ENCODE assay signal across 7 mouse cellular contexts in genomic region chr17:24638840-24639239, GRCm38 (mm10). TPM values are rescaled to one million over a fixed set of nuclear protein-coding genes. Genes with fewer than 3 reads are reported as not detected.
DNase-seq lines count a peak whose midpoint lies in the region; ATAC-seq and TF ChIP-seq lines count a peak whose summit lies in the region.

No protein-coding gene starts in this region.

- H3K4me1 ChIP-seq in embryonic facial prominence, embryonic 11.5 days (ENCODE audit: control insufficient read depth, insufficient read depth, low read length): peaks cover 8% of the 10 kb centered on the region
- H3K4me1 ChIP-seq in heart, embryonic 10.5 days: peaks cover 56% of the 10 kb centered on the region
- 0 out of 2 replicates have a peak, but pooled peaks cover 6% of the 10 kb centered on the region for H3K4me1 ChIP-seq in kidney, adult 2 months (ENCODE audit: control insufficient read depth, insufficient read depth, low read length)

- 47% methylated on average over 9 of the region's 9 CpGs for WGBS in embryonic facial prominence, embryonic 11.5 days
- WGBS in heart, embryonic 10.5 days: 62% methylated on average over 9 of the region's 9 CpGs
- WGBS in kidney, adult 2 months: 57% methylated on average over 9 of the region's 9 CpGs

- no peak for DNase-seq in embryonic facial prominence, embryonic 11.5 days (ENCODE audit: low spot score)
- no peak for DNase-seq in heart, embryonic 10.5 days (ENCODE audit: low spot score)
- peak; percentile 69 for DNase-seq in kidney, adult 2 months
- peak; percentile 77 for DNase-seq in lung, postnatal 36 days
- no peak for DNase-seq in embryo, embryonic 10 days (ENCODE audit: low spot score)
- no peak for DNase-seq in right cerebral cortex, adult 2 months (ENCODE audit: low spot score in 2 of 2)

- no peak for TF ChIP-seq POLR2A in kidney, adult 2 months (IDR thresholded peaks at IDR 0.05; ENCODE audit: low read depth, low read length)

- H3K36me3 ChIP-seq in embryonic facial prominence, embryonic 11.5 days (replicated peaks; ENCODE audit: control insufficient read depth, insufficient read depth, low read depth, low read length): no peaks in the 10 kb centered on the region
- peaks cover 33% of the 10 kb centered on the region for H3K36me3 ChIP-seq in heart, embryonic 10.5 days
- no peaks in the 10 kb centered on the region for H3K36me3 ChIP-seq in kidney, adult 2 months (ENCODE audit: control insufficient read depth, insufficient read depth, low read length)

- H3K4me2 ChIP-seq in embryonic facial prominence, embryonic 11.5 days (ENCODE audit: low read depth, low read length): no peak overlapping the region

- no peaks in the 10 kb centered on the region for H3K9me3 ChIP-seq in embryonic facial prominence, embryonic 11.5 days (replicated peaks; ENCODE audit: control insufficient read depth, low read length)
- H3K9me3 ChIP-seq in heart, embryonic 10.5 days: no peaks in the 10 kb centered on the region

- peak overlapping the region; percentile 91 for H3K27ac ChIP-seq in embryonic facial prominence, embryonic 11.5 days (replicated peaks; ENCODE audit: low read depth, low read length)
- peak overlapping the region; percentile 65 for H3K27ac ChIP-seq in heart, embryonic 10.5 days
- H3K27ac ChIP-seq in kidney, adult 2 months (ENCODE audit: insufficient read depth, low read depth, low read length): peak overlapping the region; percentile 19

- no peak overlapping the region for H3K4me3 ChIP-seq in embryonic facial prominence, embryonic 11.5 days (ENCODE audit: low read depth, low read length)
- H3K4me3 ChIP-seq in heart, embryonic 10.5 days: no peak overlapping the region
- H3K4me3 ChIP-seq in kidney, adult 2 months (ENCODE audit: insufficient read depth, low read depth, low read length): no peak overlapping the region

- no peaks in the 10 kb centered on the region for H3K27me3 ChIP-seq in embryonic facial prominence, embryonic 11.5 days (ENCODE audit: control insufficient read depth, insufficient read depth, low read length)
- peaks cover 87% of the 10 kb centered on the region for H3K27me3 ChIP-seq in heart, embryonic 10.5 days (ENCODE audit: insufficient read depth, poor library complexity, severe bottlenecking)
- no peaks in the 10 kb centered on the region for H3K27me3 ChIP-seq in kidney, adult 2 months (replicated peaks; ENCODE audit: control insufficient read depth, insufficient read depth, low read length)

- TF ChIP-seq CTCF in kidney, adult 2 months (conservative IDR thresholded peaks at IDR 0.05; ENCODE audit: insufficient read depth, insufficient read length, low read depth, low read length): no peak

- no peak overlapping the region for H3K9ac ChIP-seq in embryonic facial prominence, embryonic 11.5 days (replicated peaks; ENCODE audit: low read length)

- 0 out of 2 replicates have a peak, but pooled peaks have one; percentile 7 for ATAC-seq in embryonic facial prominence, embryonic 11.5 days (replicated peaks; ENCODE audit: insufficient number of reproducible peaks, low FRiP score, low TSS enrichment, low read depth)
- no peak for ATAC-seq in inflammation-experienced regulatory T-cells, adult 6 months

RNA-seq across cellular contexts. Expression of gene Nthl1, which starts 6.4 kb away (rescaled TPM):
- 18.6 and 22.9 TPM in 2 replicates for polyA plus RNA-seq in embryonic facial prominence, embryonic 11.5 days (2014; fragmentation: Nextera tagmentation; extraction: Ambion mirVana)
- 15.0 and 19.8 TPM in 2 replicates for polyA plus RNA-seq in heart, embryonic 10.5 days (2016; fragmentation: Nextera tagmentation; extraction: Ambion mirVana)
- 13.6 and 15.8 TPM in 2 replicates for polyA plus RNA-seq in kidney, adult 2 months (2012; rRNA removed)
- polyA plus RNA-seq in inflammation-experienced regulatory T-cells, adult 6 months (2017; shearing (Covaris generic)): 1 to 10 TPM; 2.0 to 4.8 (median 2.8) TPM

RNA-seq across cellular contexts. Expression of gene Tsc2, which starts 6.4 kb away (rescaled TPM):
- 46.2 and 56.4 TPM in 2 replicates for polyA plus RNA-seq in embryonic facial prominence, embryonic 11.5 days (2014; fragmentation: Nextera tagmentation; extraction: Ambion mirVana)
- polyA plus RNA-seq in heart, embryonic 10.5 days (2016; fragmentation: Nextera tagmentation; extraction: Ambion mirVana): 56.9 and 66.4 TPM in 2 replicates
- 152 and 174 TPM in 2 replicates for polyA plus RNA-seq in kidney, adult 2 months (2012; rRNA removed)
- 10 to 100 TPM; 17.0 to 17.7 (median 17.1) TPM for polyA plus RNA-seq in inflammation-experienced regulatory T-cells, adult 6 months (2017; shearing (Covaris generic))

RNA-seq across cellular contexts. Expression of gene Slc9a3r2, which starts 11.3 kb away (rescaled TPM):
- 48.3 and 50.2 TPM in 2 replicates for polyA plus RNA-seq in embryonic facial prominence, embryonic 11.5 days (2014; fragmentation: Nextera tagmentation; extraction: Ambion mirVana)
- polyA plus RNA-seq in heart, embryonic 10.5 days (2016; fragmentation: Nextera tagmentation; extraction: Ambion mirVana): 51.5 and 51.9 TPM in 2 replicates
- polyA plus RNA-seq in kidney, adult 2 months (2012; rRNA removed): 111 and 123 TPM in 2 replicates
- polyA plus RNA-seq in inflammation-experienced regulatory T-cells, adult 6 months (2017; shearing (Covaris generic)): not detected

RNA-seq across cellular contexts. Expression of gene Npw, which starts 19.4 kb away (rescaled TPM):
- polyA plus RNA-seq in embryonic facial prominence, embryonic 11.5 days (2014; fragmentation: Nextera tagmentation; extraction: Ambion mirVana): 0.48 TPM in 1 of 2 replicates, not detected in the other
- polyA plus RNA-seq in heart, embryonic 10.5 days (2016; fragmentation: Nextera tagmentation; extraction: Ambion mirVana): 0.28 TPM in 1 of 2 replicates, not detected in the other
- polyA plus RNA-seq in kidney, adult 2 months (2012; rRNA removed): not detected in 2 replicates
- not detected for polyA plus RNA-seq in inflammation-experienced regulatory T-cells, adult 6 months (2017; shearing (Covaris generic))

RNA-seq across cellular contexts. Expression of gene Zfp598, which starts 30.6 kb away (rescaled TPM):
- 24.1 and 26.6 TPM in 2 replicates for polyA plus RNA-seq in embryonic facial prominence, embryonic 11.5 days (2014; fragmentation: Nextera tagmentation; extraction: Ambion mirVana)
- 22.3 and 26.2 TPM in 2 replicates for polyA plus RNA-seq in heart, embryonic 10.5 days (2016; fragmentation: Nextera tagmentation; extraction: Ambion mirVana)
- 44.3 and 57.6 TPM in 2 replicates for polyA plus RNA-seq in kidney, adult 2 months (2012; rRNA removed)
- 1 to 10 TPM; 4.1 to 5.8 (median 5.4) TPM for polyA plus RNA-seq in inflammation-experienced regulatory T-cells, adult 6 months (2017; shearing (Covaris generic))

Comparison
In these comparisons a context has a peak if more than half of its experiments do, and no peak if none do; other contexts are left out.
1. DNase-seq: peak in kidney, adult 2 months (single experiment) and lung, postnatal 36 days (single experiment); none in embryonic facial prominence, embryonic 11.5 days (single experiment), heart, embryonic 10.5 days (single experiment), embryo, embryonic 10 days (single experiment) and right cerebral cortex, adult 2 months (0 of 2).
2. H3K27ac ChIP-seq: peak in every context shown above with its lines; median percentile 91 in embryonic facial prominence, embryonic 11.5 days; 65 in heart, embryonic 10.5 days; 19 in kidney, adult 2 months.
3. RNA of gene Slc9a3r2, which starts 11.3 kb away (polyA plus RNA-seq): 111 to 123 TPM in kidney, adult 2 months, 51.5 to 51.9 TPM in heart, embryonic 10.5 days and 48.3 to 50.2 TPM in embryonic facial prominence, embryonic 11.5 days; not detected in inflammation-experienced regulatory T-cells, adult 6 months; every median in the first group is over 10 times any median in the second.